Mouse (Mus musculus) ES-E14 (cell line): ENCODE measurements around the gene Fam122a.

Source experiments
- CHD2 ChIP-seq: IDR thresholded peaks from 2 replicates; pipeline ENCODE4 v1.6.1; 2014; ENCODE audit warnings: mild to moderate bottlenecking, low read depth, low read length, inconsistent platforms
- ZC3H11A ChIP-seq: IDR thresholded peaks from 2 replicates; pipeline ENCODE4 v1.6.1; 2012; ENCODE audit warnings: low read depth, mild to moderate bottlenecking, inconsistent platforms, low read length, borderline replicate concordance
- ZNF384 ChIP-seq: IDR thresholded peaks from 2 replicates; pipeline ENCODE4 v1.6.1; 2012; ENCODE audit warnings: low read depth, low read length, inconsistent platforms

GRCm38 (mm10) chr19:24490275-24490674 lies 13.1 kb upstream of the Fam122a start:
- TF ChIP-seq ZC3H11A = no peak
- TF ChIP-seq ZNF384 = no peak
- no peak for TF ChIP-seq CHD2
